9 mouse cellular contexts compared by ENCODE assay signal in genomic region chr19:59208475-59208874, GRCm38 (mm10). TPM values are rescaled to one million over a fixed set of nuclear protein-coding genes. Genes with fewer than 3 reads are reported as not detected.
A peak's percentile ranks its signal among the peaks of the same experiment; 100 is the strongest.
DNase-seq lines count a peak whose midpoint lies in the region; ATAC-seq and TF ChIP-seq lines count a peak whose summit lies in the region.
"Had no signal": no experiment of that assay in that cellular context is flagged by ENCODE, and none has a peak within 500 bp of the region (broad histone marks: within the 10 kb centered on the region; RNA-seq: fewer than 3 reads in every experiment).

No protein-coding gene starts in this region.

- H3K9ac ChIP-seq in midbrain, embryonic 15.5 days, result no peak overlapping the region
- no peak overlapping the region for H3K9ac ChIP-seq in hindbrain, embryonic 15.5 days

- peaks cover 12% of the 10 kb centered on the region for H3K27me3 ChIP-seq in midbrain, embryonic 10.5 days (ENCODE audit: low read depth, poor library complexity, severe bottlenecking)
- H3K27me3 ChIP-seq in midbrain, embryonic 15.5 days (replicated peaks), result peaks cover 7% of the 10 kb centered on the region
- peaks cover 17% of the 10 kb centered on the region for H3K27me3 ChIP-seq in hindbrain, embryonic 15.5 days
- H3K27me3 ChIP-seq in thymus, adult 2 months (ENCODE audit: control insufficient read depth, insufficient read depth, low read length), result no peaks in the 10 kb centered on the region

- peak; percentile 71 for DNase-seq in midbrain, embryonic 10.5 days (ENCODE audit: low spot score)
- DNase-seq in left cerebral cortex, postnatal 10 days (ENCODE audit: extremely low spot score in 1 of 2, low spot score in 2 of 2), result peak; percentile 72 to 76
- DNase-seq in naive thymus-derived CD4-positive, alpha-beta T cell, adult 2 months (ENCODE audit: low read depth), result peak; percentile 58
- peak; percentile 71 for DNase-seq in thymus, adult 2 months

- peak; percentile 64 for TF ChIP-seq CTCF in bone marrow, adult 2 months (IDR thresholded peaks at IDR 0.05; ENCODE audit: control insufficient read depth, insufficient read depth, low read length)
- 0 out of 2 replicates have a peak, but pooled peaks have one; percentile 15 for TF ChIP-seq CTCF in embryonic fibroblast, embryonic 13.5 days (IDR thresholded peaks at IDR 0.05; ENCODE audit: borderline replicate concordance, insufficient read depth, low read length)
- TF ChIP-seq CTCF in thymus, adult 2 months (IDR thresholded peaks at IDR 0.05; ENCODE audit: borderline replicate concordance, control insufficient read depth, extremely low read depth, insufficient read depth, low read length, poor library complexity), result no peak

- no peaks in the 10 kb centered on the region for H3K36me3 ChIP-seq in midbrain, embryonic 10.5 days
- no peaks in the 10 kb centered on the region for H3K36me3 ChIP-seq in midbrain, embryonic 15.5 days (replicated peaks)
- H3K36me3 ChIP-seq in hindbrain, embryonic 15.5 days, result no peaks in the 10 kb centered on the region
- H3K36me3 ChIP-seq in thymus, adult 2 months (ENCODE audit: control insufficient read depth, insufficient read depth, low read length), result no peaks in the 10 kb centered on the region

- no peaks in the 10 kb centered on the region for H3K9me3 ChIP-seq in midbrain, embryonic 10.5 days (replicated peaks)
- H3K9me3 ChIP-seq in midbrain, embryonic 15.5 days, result no peaks in the 10 kb centered on the region
- no peaks in the 10 kb centered on the region for H3K9me3 ChIP-seq in hindbrain, embryonic 15.5 days

- no peak for ATAC-seq in midbrain, embryonic 15.5 days (replicated peaks)
- peak; percentile 72 for ATAC-seq in hindbrain, embryonic 15.5 days (ENCODE audit: low FRiP score, low read depth)

- no peak for TF ChIP-seq POLR2A in bone marrow, adult 2 months (IDR thresholded peaks at IDR 0.05; ENCODE audit: borderline replicate concordance, control insufficient read depth, low read depth, low read length)
- TF ChIP-seq POLR2A in embryonic fibroblast, embryonic 13.5 days (IDR thresholded peaks at IDR 0.05; ENCODE audit: low read depth, low read length), result no peak
- TF ChIP-seq POLR2A in thymus, adult 2 months (IDR thresholded peaks at IDR 0.05; ENCODE audit: control insufficient read depth, extremely low read depth, insufficient read depth, low read length, poor library complexity), result no peak

- intact Hi-C loops in left cerebral cortex, postnatal 10 days (cut with DNase I), result loop anchor here (10.0 kb wide), 1 partner anchor 404 kb away; no protein-coding TSS in a partner anchor

- no peaks in the 10 kb centered on the region for H3K4me1 ChIP-seq in midbrain, embryonic 10.5 days
- no peaks in the 10 kb centered on the region for H3K4me1 ChIP-seq in midbrain, embryonic 15.5 days
- H3K4me1 ChIP-seq in bone marrow, adult 2 months (ENCODE audit: control insufficient read depth, insufficient read depth, low read length), result no peaks in the 10 kb centered on the region
- H3K4me1 ChIP-seq in embryonic fibroblast, embryonic 13.5 days (ENCODE audit: control insufficient read depth, insufficient read depth, low read length), result no peaks in the 10 kb centered on the region
- no peaks in the 10 kb centered on the region for H3K4me1 ChIP-seq in hindbrain, embryonic 15.5 days (replicated peaks)
- H3K4me1 ChIP-seq in thymus, adult 2 months (replicated peaks; ENCODE audit: control insufficient read depth, insufficient read depth, low read length), result no peaks in the 10 kb centered on the region

- no peak overlapping the region for H3K27ac ChIP-seq in midbrain, embryonic 10.5 days (replicated peaks)
- H3K27ac ChIP-seq in midbrain, embryonic 15.5 days, result no peak overlapping the region
- no peak overlapping the region for H3K27ac ChIP-seq in bone marrow, adult 2 months (ENCODE audit: control insufficient read depth, insufficient read depth, low read depth, low read length, poor library complexity)
- no peak overlapping the region for H3K27ac ChIP-seq in embryonic fibroblast, embryonic 13.5 days (ENCODE audit: insufficient read depth, low read length)
- H3K27ac ChIP-seq in hindbrain, embryonic 15.5 days (replicated peaks), result no peak overlapping the region
- H3K27ac ChIP-seq in thymus, adult 2 months (ENCODE audit: control insufficient read depth, insufficient read depth, low read length), result no peak overlapping the region

- no peak overlapping the region for H3K4me2 ChIP-seq in midbrain, embryonic 15.5 days
- no peak overlapping the region for H3K4me2 ChIP-seq in hindbrain, embryonic 15.5 days

- WGBS in midbrain, embryonic 10.5 days, result 23% methylated on average over 5 of the region's 5 CpGs
- WGBS in midbrain, embryonic 15.5 days, result 30% methylated on average over 5 of the region's 5 CpGs
- 28% methylated on average over 5 of the region's 5 CpGs for WGBS in bone marrow, adult 2 months
- 32% methylated on average over 5 of the region's 5 CpGs for WGBS in hindbrain, embryonic 15.5 days
- WGBS in thymus, adult 2 months, result 27% methylated on average over 5 of the region's 5 CpGs

- no peak overlapping the region for H3K4me3 ChIP-seq in midbrain, embryonic 10.5 days
- no peak overlapping the region for H3K4me3 ChIP-seq in midbrain, embryonic 15.5 days
- no peak overlapping the region for H3K4me3 ChIP-seq in bone marrow, adult 2 months (replicated peaks; ENCODE audit: control insufficient read depth, low read depth, low read length)
- no peak overlapping the region for H3K4me3 ChIP-seq in embryonic fibroblast, embryonic 13.5 days (ENCODE audit: insufficient read depth, low read length)
- H3K4me3 ChIP-seq in hindbrain, embryonic 15.5 days, result no peak overlapping the region
- no peak overlapping the region for H3K4me3 ChIP-seq in thymus, adult 2 months (ENCODE audit: control insufficient read depth, insufficient read depth, low read length)

RNA-seq across cellular contexts. Expression of gene Kcnk18, which starts 10.5 kb away (rescaled TPM):
- polyA plus RNA-seq in midbrain, embryonic 10.5 days (2016; fragmentation: Nextera tagmentation; extraction: Ambion mirVana), result not detected in 2 replicates
- polyA plus RNA-seq in midbrain, embryonic 15.5 days (2015; fragmentation: Nextera tagmentation; extraction: Ambion mirVana), result not detected in 2 replicates
- not detected in 2 replicates for polyA plus RNA-seq in bone marrow, adult 2 months (2011; ENCODE audit: insufficient read depth, insufficient read length, low replicate concordance, missing spikeins)
- polyA plus RNA-seq in embryonic fibroblast, embryonic 13.5 days (2011; ENCODE audit: insufficient read length, low read depth, missing spikeins), result not detected in 2 replicates
- 0.04 and 0.10 TPM in 2 replicates for polyA plus RNA-seq in hindbrain, embryonic 15.5 days (2015; fragmentation: Nextera tagmentation; extraction: Ambion mirVana)
- total RNA-seq in left cerebral cortex, postnatal 10 days (2021), result not detected
- not detected in 2 replicates for polyA plus RNA-seq in thymus, adult 2 months (2012; rRNA removed)
- total RNA-seq: gastrocnemius, postnatal 36 days had no signal

RNA-seq across cellular contexts. Expression of gene Vax1, which starts 38.6 kb away (rescaled TPM):
- 0.11 TPM in 1 of 2 replicates, not detected in the other for polyA plus RNA-seq in midbrain, embryonic 10.5 days (2016; fragmentation: Nextera tagmentation; extraction: Ambion mirVana)
- polyA plus RNA-seq in midbrain, embryonic 15.5 days (2015; fragmentation: Nextera tagmentation; extraction: Ambion mirVana), result 0.92 and 1.0 TPM in 2 replicates
- polyA plus RNA-seq in bone marrow, adult 2 months (2011; ENCODE audit: insufficient read depth, insufficient read length, low replicate concordance, missing spikeins), result not detected in 2 replicates
- not detected in 2 replicates for polyA plus RNA-seq in embryonic fibroblast, embryonic 13.5 days (2011; ENCODE audit: insufficient read length, low read depth, missing spikeins)
- polyA plus RNA-seq in hindbrain, embryonic 15.5 days (2015; fragmentation: Nextera tagmentation; extraction: Ambion mirVana), result 0.14 TPM in 1 of 2 replicates, not detected in the other
- total RNA-seq in left cerebral cortex, postnatal 10 days (2021), result 1 to 10 TPM; 1.5 to 2.1 TPM
- polyA plus RNA-seq in thymus, adult 2 months (2012; rRNA removed), result not detected in 2 replicates
- total RNA-seq: gastrocnemius, postnatal 36 days had no signal

RNA-seq across cellular contexts. Expression of gene Slc18a2, which starts 52.2 kb away (rescaled TPM):
- 12.4 and 15.4 TPM in 2 replicates for polyA plus RNA-seq in midbrain, embryonic 10.5 days (2016; fragmentation: Nextera tagmentation; extraction: Ambion mirVana)
- 21.8 and 28.3 TPM in 2 replicates for polyA plus RNA-seq in midbrain, embryonic 15.5 days (2015; fragmentation: Nextera tagmentation; extraction: Ambion mirVana)
- polyA plus RNA-seq in bone marrow, adult 2 months (2011; ENCODE audit: insufficient read depth, insufficient read length, low replicate concordance, missing spikeins), result 3.7 and 4.7 TPM in 2 replicates
- not detected in 2 replicates for polyA plus RNA-seq in embryonic fibroblast, embryonic 13.5 days (2011; ENCODE audit: insufficient read length, low read depth, missing spikeins)
- 17.4 and 18.5 TPM in 2 replicates for polyA plus RNA-seq in hindbrain, embryonic 15.5 days (2015; fragmentation: Nextera tagmentation; extraction: Ambion mirVana)
- total RNA-seq in left cerebral cortex, postnatal 10 days (2021), result 1 to 10 TPM; 1.9 to 2.6 TPM
- polyA plus RNA-seq in thymus, adult 2 months (2012; rRNA removed), result 0.93 and 1.0 TPM in 2 replicates
